Mouse (Mus musculus): Measurements from ENCODE around the gene Nkain2. TPM values are rescaled to one million over a fixed set of nuclear protein-coding genes. Genes with fewer than 3 reads are reported as not detected.

Gene Nkain2
- polyA plus RNA-seq, 1 experiment from 2014 or later: 0.28 TPM

GRCm38 (mm10) chr10:32290487-32290886 is 599.8 kb downstream of the Nkain2 start:
- WGBS: 78% methylated on average over 2 of the region's 2 CpGs
- H3K9ac ChIP-seq (ENCODE audit: low read length): no peak overlapping the region
- ATAC-seq (ENCODE audit: low read depth): no peak
- H3K4me3 ChIP-seq (ENCODE audit: low read length): no peak overlapping the region
- H3K27ac ChIP-seq (ENCODE audit: low read length): no peak overlapping the region
- H3K27me3 ChIP-seq (ENCODE audit: control insufficient read depth, insufficient read depth, low read depth, low read length): no peaks in the 10 kb centered on the region
- no peaks in the 10 kb centered on the region for H3K9me3 ChIP-seq (ENCODE audit: control insufficient read depth, low read length)
- no peaks in the 10 kb centered on the region for H3K4me1 ChIP-seq (replicated peaks; ENCODE audit: control insufficient read depth, insufficient read depth, low read length)
- H3K36me3 ChIP-seq (ENCODE audit: control insufficient read depth, insufficient read depth, low read length): no peaks in the 10 kb centered on the region
- H3K4me2 ChIP-seq (ENCODE audit: low read depth, low read length): no peak overlapping the region

- no peak overlapping the region for H3K4me2 ChIP-seq (ENCODE audit: low read depth, low read length)
- H3K36me3 ChIP-seq (ENCODE audit: control insufficient read depth, insufficient read depth, low read length): no peaks in the 10 kb centered on the region
- 67% methylated on average over 1 of the region's 1 CpGs for WGBS
- H3K4me3 ChIP-seq (ENCODE audit: low read length): no peak overlapping the region
- H3K4me1 ChIP-seq (replicated peaks; ENCODE audit: control insufficient read depth, insufficient read depth, low read length): no peaks in the 10 kb centered on the region
- no peak for ATAC-seq (ENCODE audit: low read depth)
- no peak overlapping the region for H3K27ac ChIP-seq (ENCODE audit: low read length)
- H3K27me3 ChIP-seq (ENCODE audit: control insufficient read depth, insufficient read depth, low read depth, low read length): no peaks in the 10 kb centered on the region
- no peaks in the 10 kb centered on the region for H3K9me3 ChIP-seq (ENCODE audit: control insufficient read depth, low read length)
- H3K9ac ChIP-seq (ENCODE audit: low read length): no peak overlapping the region
Observed at GRCm38 (mm10) chr10:32283690-32284089, 606.6 kb downstream of the Nkain2 start.

- ATAC-seq (ENCODE audit: low read depth): peak; percentile 76; the same call in 1 of the 2 replicates
- 41% methylated on average over 4 of the region's 4 CpGs for WGBS
Observed at GRCm38 (mm10) chr10:32243266-32243882, 646.9 kb downstream of the Nkain2 start.

GRCm38 (mm10) chr10:32241168-32241567 is 649.1 kb downstream of the Nkain2 start:
- Histone ChIP-seq H3K36me3 (ENCODE audit: control insufficient read depth, insufficient read depth, low read length) (no peaks in the 10 kb centered on the region), H3K9me3 (ENCODE audit: control insufficient read depth, low read length) (no peaks in the 10 kb centered on the region), H3K4me2 (ENCODE audit: low read depth, low read length) (no peak overlapping the region), H3K4me3 (ENCODE audit: low read length) (no peak overlapping the region), H3K27ac (ENCODE audit: low read length) (no peak overlapping the region), H3K27me3 (ENCODE audit: control insufficient read depth, insufficient read depth, low read depth, low read length) (no peaks in the 10 kb centered on the region), H3K4me1 (replicated peaks; ENCODE audit: control insufficient read depth, insufficient read depth, low read length) (no peaks in the 10 kb centered on the region), H3K9ac (ENCODE audit: low read length) (no peak overlapping the region)
- no peak for ATAC-seq (ENCODE audit: low read depth)

More at GRCm38 (mm10) chr10:32243266-32243882, 646.9 kb downstream of the Nkain2 start:
- Histone ChIP-seq H3K9ac (ENCODE audit: low read length) (no peak overlapping the region), H3K4me3 (ENCODE audit: low read length) (no peak overlapping the region), H3K27me3 (ENCODE audit: control insufficient read depth, insufficient read depth, low read depth, low read length) (no peaks in the 10 kb centered on the region), H3K4me2 (ENCODE audit: low read depth, low read length) (no peak overlapping the region), H3K27ac (ENCODE audit: low read length) (no peak overlapping the region), H3K36me3 (ENCODE audit: control insufficient read depth, insufficient read depth, low read length) (no peaks in the 10 kb centered on the region), H3K4me1 (replicated peaks; ENCODE audit: control insufficient read depth, insufficient read depth, low read length) (no peaks in the 10 kb centered on the region), H3K9me3 (ENCODE audit: control insufficient read depth, low read length) (no peaks in the 10 kb centered on the region)

GRCm38 (mm10) chr10:32182951-32183350 is 707.3 kb downstream of the Nkain2 start:
- H3K9me3 ChIP-seq (ENCODE audit: control insufficient read depth, low read length): no peaks in the 10 kb centered on the region
- WGBS: 74% methylated on average over 3 of the region's 3 CpGs
- H3K36me3 ChIP-seq (ENCODE audit: control insufficient read depth, insufficient read depth, low read length): no peaks in the 10 kb centered on the region
- H3K4me2 ChIP-seq (ENCODE audit: low read depth, low read length): no peak overlapping the region
- no peaks in the 10 kb centered on the region for H3K4me1 ChIP-seq (replicated peaks; ENCODE audit: control insufficient read depth, insufficient read depth, low read length)
- no peak overlapping the region for H3K4me3 ChIP-seq (ENCODE audit: low read length)
- no peak for ATAC-seq (ENCODE audit: low read depth)
- H3K27me3 ChIP-seq (ENCODE audit: control insufficient read depth, insufficient read depth, low read depth, low read length): no peaks in the 10 kb centered on the region
- no peak overlapping the region for H3K9ac ChIP-seq (ENCODE audit: low read length)
- no peak overlapping the region for H3K27ac ChIP-seq (ENCODE audit: low read length)

- no peak for ATAC-seq (ENCODE audit: low read depth)
- Histone ChIP-seq H3K4me3 (ENCODE audit: low read length) (no peak overlapping the region), H3K9ac (ENCODE audit: low read length) (no peak overlapping the region), H3K4me2 (ENCODE audit: low read depth, low read length) (no peak overlapping the region), H3K4me1 (replicated peaks; ENCODE audit: control insufficient read depth, insufficient read depth, low read length) (no peaks in the 10 kb centered on the region), H3K27ac (ENCODE audit: low read length) (no peak overlapping the region), H3K36me3 (ENCODE audit: control insufficient read depth, insufficient read depth, low read length) (no peaks in the 10 kb centered on the region), H3K9me3 (ENCODE audit: control insufficient read depth, low read length) (no peaks in the 10 kb centered on the region), H3K27me3 (ENCODE audit: control insufficient read depth, insufficient read depth, low read depth, low read length) (no peaks in the 10 kb centered on the region)
- 77% methylated on average over 1 of the region's 1 CpGs for WGBS
Observed at GRCm38 (mm10) chr10:32091354-32091753, 798.9 kb downstream of the Nkain2 start.

GRCm38 (mm10) chr10:32060396-32060795 is 829.9 kb downstream of the Nkain2 start:
- H3K27ac ChIP-seq (ENCODE audit: low read length): no peak overlapping the region
- no peak overlapping the region for H3K4me2 ChIP-seq (ENCODE audit: low read depth, low read length)
- no peaks in the 10 kb centered on the region for H3K36me3 ChIP-seq (ENCODE audit: control insufficient read depth, insufficient read depth, low read length)
- ATAC-seq (ENCODE audit: low read depth): no peak
- no peak overlapping the region for H3K9ac ChIP-seq (ENCODE audit: low read length)
- H3K9me3 ChIP-seq (ENCODE audit: control insufficient read depth, low read length): no peaks in the 10 kb centered on the region
- H3K27me3 ChIP-seq (ENCODE audit: control insufficient read depth, insufficient read depth, low read depth, low read length): no peaks in the 10 kb centered on the region
- WGBS: 72% methylated on average over 6 of the region's 6 CpGs
- no peaks in the 10 kb centered on the region for H3K4me1 ChIP-seq (replicated peaks; ENCODE audit: control insufficient read depth, insufficient read depth, low read length)
- no peak overlapping the region for H3K4me3 ChIP-seq (ENCODE audit: low read length)

GRCm38 (mm10) chr10:32058251-32058650 is 832.0 kb downstream of the Nkain2 start:
- Histone ChIP-seq H3K4me1 (replicated peaks; ENCODE audit: control insufficient read depth, insufficient read depth, low read length) (no peaks in the 10 kb centered on the region), H3K9me3 (ENCODE audit: control insufficient read depth, low read length) (no peaks in the 10 kb centered on the region), H3K4me3 (ENCODE audit: low read length) (no peak overlapping the region), H3K27me3 (ENCODE audit: control insufficient read depth, insufficient read depth, low read depth, low read length) (no peaks in the 10 kb centered on the region), H3K4me2 (ENCODE audit: low read depth, low read length) (no peak overlapping the region), H3K36me3 (ENCODE audit: control insufficient read depth, insufficient read depth, low read length) (no peaks in the 10 kb centered on the region), H3K27ac (ENCODE audit: low read length) (no peak overlapping the region), H3K9ac (ENCODE audit: low read length) (no peak overlapping the region)
- no peak for ATAC-seq (ENCODE audit: low read depth)
- 81% methylated on average over 2 of the region's 2 CpGs for WGBS

- 66% methylated on average over 5 of the region's 5 CpGs for WGBS
- ATAC-seq (ENCODE audit: low read depth): no peak
Observed at GRCm38 (mm10) chr10:32052546-32053295, 837.5 kb downstream of the Nkain2 start.

More at GRCm38 (mm10) chr10:32052546-32053295, 837.5 kb downstream of the Nkain2 start:
- Histone ChIP-seq H3K9me3 (ENCODE audit: control insufficient read depth, low read length) (no peaks in the 10 kb centered on the region), H3K36me3 (ENCODE audit: control insufficient read depth, insufficient read depth, low read length) (no peaks in the 10 kb centered on the region), H3K27me3 (ENCODE audit: control insufficient read depth, insufficient read depth, low read depth, low read length) (no peaks in the 10 kb centered on the region), H3K27ac (ENCODE audit: low read length) (no peak overlapping the region), H3K4me2 (ENCODE audit: low read depth, low read length) (no peak overlapping the region), H3K4me3 (ENCODE audit: low read length) (no peak overlapping the region), H3K9ac (ENCODE audit: low read length) (no peak overlapping the region), H3K4me1 (replicated peaks; ENCODE audit: control insufficient read depth, insufficient read depth, low read length) (no peaks in the 10 kb centered on the region)
